Mouse (Mus musculus) spleen, postnatal 4 days (tissue): ENCODE data around the gene Sufu.

ENCODE experiments used
- DNase-seq, 2 experiments: peaks; one replicate each; pipeline ENCODE4 v3.0.0; 2022; ENCODE audit warnings: low spot score in 2 of 2

Sufu gene

GRCm38 (mm10) chr19:46394712-46395108, 2.0 kb upstream of the Sufu start:
- DNase-seq, result no peak

DNA sequence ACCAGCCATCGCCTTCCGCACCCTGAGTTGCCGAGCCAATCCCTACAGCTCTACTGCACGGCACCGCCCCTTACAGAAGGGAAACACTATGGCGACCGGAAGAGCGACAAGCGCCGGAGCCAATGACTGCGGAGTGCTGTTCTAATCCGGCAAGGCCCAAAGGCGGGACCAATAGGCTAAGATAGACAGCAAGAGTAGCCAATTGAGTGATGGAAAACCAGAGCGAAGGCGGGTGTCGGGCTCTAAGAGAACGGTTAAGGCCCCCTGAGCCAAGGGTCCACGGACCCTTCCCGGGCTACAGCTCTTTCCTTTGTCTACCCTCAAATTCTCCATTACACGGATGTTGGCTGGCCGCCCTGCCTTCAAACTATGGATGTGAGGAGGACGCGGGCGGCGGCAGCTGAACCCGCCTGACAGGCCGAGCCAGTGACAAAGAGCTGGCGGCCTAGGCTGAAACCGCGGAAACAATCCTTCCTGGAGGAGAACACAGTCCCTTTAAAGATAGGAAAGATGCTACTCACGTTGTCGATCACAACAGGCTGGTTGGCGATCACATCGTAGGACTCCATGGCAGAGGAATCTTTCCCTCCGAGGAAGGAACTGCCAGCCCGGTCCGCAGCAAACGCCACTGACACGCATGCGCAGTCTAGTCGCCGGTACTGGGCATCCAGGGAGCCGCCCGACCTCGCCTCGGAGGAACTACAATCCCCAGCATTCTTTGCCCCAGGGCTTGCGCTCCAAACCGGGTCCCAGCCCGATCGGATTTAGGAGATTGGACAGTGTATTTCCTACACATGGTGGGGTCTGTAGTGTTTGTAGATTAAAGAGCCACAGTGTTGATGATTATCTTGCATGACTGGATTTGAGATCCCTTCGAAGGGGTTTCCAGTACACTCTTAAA, 1.3 kb upstream of the Sufu start, which contains the start of gene Actr1a:
TSS of gene Actr1a (minus strand) at position 640 of the 901 bp plus-strand sequence.
- DNase-seq, result peak; percentile 97 to 99

DNA sequence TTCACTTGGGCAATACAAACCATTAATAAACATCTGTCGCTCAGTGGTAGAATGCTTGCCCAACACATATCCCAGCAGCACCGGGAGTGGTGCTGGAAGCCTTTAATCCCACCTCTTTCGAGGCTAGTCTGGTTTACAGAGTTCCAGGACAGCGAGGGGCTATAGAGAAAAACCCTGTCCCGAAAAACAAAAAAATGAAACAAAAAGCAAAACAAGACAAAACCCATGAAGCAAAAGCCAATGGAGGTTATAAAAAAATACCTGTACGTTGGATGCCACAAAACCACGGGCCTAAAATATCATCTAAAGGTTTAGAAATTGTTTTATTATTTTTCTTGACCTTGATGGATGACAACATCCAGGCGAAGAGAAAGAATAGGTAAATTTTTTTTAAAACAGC, 587 bp upstream of the Sufu start:
- no peak for DNase-seq

DNA sequence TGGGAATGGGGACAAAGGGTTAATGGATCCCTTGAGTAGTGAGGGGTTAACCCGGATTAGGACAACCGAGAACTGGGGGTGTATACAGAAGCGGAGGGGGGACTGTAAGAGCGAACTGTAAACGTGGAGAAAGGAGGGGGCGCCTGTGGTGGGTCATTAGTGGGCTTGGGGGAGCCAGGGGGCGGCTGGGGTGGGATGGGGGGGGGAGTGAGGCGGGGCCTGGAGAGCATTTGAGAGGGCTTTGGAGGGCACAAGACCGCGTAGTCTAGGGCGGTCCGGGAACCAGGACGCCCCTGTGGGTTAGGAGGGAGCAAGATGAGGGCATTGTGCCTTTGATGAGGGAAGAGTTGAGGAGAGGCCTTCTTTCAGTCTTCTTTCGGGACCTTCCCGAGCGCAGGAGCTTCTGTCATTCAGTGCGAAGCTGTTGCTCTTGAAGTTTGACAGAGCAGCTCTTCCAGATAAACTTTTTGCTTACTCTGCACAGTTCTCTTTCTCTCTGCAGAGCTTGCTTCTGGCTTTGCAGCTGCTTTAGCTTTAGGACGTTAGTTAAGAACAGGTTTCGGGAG, 823 bp downstream of the Sufu start:
- DNase-seq, result no peak

DNA sequence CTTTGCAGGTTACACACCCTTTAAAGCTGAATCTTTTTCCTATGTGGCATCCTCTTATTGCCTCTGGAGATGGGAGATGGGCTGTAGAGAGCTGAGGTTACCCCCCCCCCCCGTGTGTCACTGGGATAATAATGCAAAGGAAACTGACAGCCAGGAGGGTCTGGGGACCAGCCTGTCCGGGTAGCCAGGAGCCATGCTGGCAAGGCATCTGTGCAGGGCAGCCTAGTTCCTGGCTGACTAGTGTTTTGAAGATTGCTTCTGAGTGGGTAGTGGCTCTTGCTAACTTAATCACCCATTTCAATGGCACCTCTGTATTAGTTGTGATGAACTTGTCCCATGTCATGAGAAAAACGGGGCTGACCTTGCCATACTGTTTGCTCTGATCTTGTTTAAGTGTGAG, 1.7 kb downstream of the Sufu start:
- no peak for DNase-seq

DNA sequence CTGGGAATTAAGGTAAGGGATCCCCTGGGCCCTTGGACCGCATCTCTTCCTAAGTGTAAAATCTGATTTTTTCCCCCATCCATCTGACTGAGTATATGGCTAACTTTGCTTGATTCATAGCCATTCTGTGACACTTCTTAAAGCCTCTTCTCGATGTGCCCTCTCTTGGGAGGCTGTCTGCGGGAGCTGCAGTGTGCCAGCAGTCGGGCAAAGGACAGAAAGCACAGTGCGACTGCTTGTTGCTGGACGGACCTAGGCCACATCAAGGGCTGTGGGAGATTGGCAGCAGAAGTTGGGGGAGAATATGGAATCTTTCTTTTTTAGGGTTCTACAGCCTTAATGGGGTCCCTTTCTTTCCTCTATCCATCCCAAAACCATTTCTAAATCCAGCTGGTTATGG, 2.7 kb downstream of the Sufu start:
- no peak for DNase-seq

DNA sequence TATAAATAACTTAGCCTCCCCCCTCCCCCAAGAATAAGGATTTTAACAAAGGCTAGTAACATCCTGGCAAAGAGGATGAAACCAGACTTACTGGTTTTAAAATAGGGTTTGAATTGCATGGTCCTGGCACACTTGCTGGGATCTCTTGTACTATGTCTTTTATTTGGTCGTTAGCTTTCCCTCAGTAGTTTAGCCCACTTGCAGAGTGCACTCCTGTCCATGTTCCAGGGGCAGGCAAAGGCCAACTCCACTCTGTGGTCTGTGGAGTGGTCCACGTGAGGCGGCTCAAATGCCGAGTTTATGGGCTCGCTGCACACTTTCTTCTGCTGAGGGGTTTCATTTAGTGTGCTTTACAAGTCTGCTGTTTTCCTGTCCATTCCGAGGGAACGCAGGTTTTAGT, 3.2 kb downstream of the Sufu start:
- DNase-seq, result no peak

DNA sequence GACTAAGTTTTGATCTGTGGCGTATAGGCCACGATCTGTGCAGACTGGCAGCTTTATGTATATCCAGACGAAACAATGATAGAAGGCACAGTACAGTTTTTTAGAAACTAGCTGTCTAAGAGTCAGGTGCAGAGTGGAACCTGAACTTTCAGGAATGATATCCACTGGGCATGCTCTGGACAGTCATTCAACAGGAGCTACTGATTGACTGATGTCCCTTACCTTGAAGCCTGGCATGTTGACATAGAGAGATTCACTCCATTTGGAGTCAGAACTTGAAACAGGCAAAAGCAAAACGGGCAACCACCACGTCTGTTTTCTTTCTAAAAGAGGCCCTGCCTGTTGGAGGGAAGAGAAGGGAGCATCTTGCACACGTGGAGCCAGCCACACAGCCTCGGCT, 3.9 kb downstream of the Sufu start:
- no peak for DNase-seq

GRCm38 (mm10) chr19:46404030-46404429, 7.3 kb downstream of the Sufu start:
- DNase-seq, result no peak

GRCm38 (mm10) chr19:46406592-46407386, 10.1 kb downstream of the Sufu start:
- no peak for DNase-seq

DNA sequence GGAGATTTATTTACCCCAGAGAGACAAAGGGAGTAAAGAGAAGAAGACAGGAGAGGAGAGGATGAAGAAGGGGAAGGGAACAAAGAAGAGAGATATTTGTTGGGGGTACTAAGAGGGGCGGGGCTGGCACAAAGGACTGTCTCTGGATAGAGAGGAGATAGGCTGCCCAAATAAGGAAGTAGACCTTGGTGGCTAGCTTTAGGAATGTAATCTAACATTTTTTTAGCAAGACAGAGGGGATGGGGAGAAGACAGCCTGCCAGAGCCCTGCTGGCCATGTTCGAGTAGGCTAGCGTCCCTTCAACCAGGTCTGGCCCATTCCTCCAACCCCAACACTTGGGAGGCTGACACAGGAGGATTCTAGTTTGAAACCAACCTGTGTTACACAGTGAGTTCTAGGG, 12.8 kb downstream of the Sufu start:
- no peak for DNase-seq

GRCm38 (mm10) chr19:46412056-46412805, 15.5 kb downstream of the Sufu start:
- DNase-seq, result no peak

- DNase-seq, result no peak
These were observed 17.3 kb downstream of the Sufu start for GRCm38 (mm10) chr19:46413969-46414368.

DNA sequence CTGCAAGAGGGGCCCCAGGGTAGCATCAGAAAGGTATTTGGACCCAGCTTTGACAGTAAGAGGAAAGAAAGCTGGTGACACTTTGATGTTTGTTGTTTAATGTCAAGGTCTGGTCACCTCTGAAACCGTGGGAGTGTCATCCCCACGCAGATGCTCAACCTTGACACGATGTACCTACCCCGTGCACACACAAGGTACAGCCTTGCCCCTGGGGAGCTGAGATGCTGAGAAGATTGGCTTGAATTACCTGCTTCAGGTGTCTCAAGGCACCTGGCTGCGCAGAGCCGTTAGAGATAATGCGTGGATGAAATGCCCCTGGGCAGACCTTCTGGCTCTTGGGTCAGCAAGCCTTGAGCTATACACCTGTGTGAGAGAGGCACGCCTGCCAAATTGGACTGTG, 17.8 kb downstream of the Sufu start:
- no peak for DNase-seq

DNA sequence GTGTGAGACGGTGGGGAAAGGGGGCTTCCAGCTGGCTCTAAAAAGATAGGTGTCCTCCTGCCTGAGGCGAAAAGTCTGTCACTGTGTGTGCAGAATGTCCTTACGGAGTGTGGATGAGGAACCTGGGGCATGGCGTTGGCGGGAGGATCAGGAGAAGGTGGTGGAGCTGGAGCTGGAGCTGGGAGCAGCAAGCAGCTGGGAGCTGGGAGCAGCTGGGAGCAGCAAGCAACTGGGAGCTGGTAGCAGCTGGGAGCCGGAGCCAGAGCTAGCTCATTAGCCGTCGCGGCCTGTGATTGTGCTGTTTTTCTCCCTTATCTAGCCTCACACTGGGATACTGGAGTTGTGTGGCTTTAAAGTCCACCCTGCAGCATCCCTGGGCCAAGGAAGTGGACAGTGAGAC, 19.6 kb downstream of the Sufu start:
- no peak for DNase-seq

DNA sequence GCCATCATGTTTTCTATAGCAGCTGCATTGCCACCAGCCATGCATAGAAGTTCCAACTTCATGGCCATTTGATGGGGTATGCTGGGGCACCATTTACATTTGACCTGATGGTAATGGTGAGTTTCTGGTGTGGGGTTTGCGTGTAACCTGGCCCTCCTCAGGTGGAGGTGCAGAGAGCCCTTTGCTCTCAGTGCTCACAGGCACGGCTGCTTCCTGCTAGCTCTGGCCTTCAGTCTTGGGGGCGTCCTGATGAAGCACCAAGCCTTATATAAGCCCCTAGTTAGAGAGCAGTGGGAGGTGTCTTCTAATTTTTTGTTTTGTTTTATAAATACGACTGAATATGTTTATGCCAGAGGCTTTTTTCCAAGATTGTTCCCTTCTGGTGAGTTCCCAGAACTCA, 21.4 kb downstream of the Sufu start:
- DNase-seq, result no peak

- DNase-seq, result no peak
These were observed 23.7 kb downstream of the Sufu start for GRCm38 (mm10) chr19:46420410-46420809.

- DNase-seq, result no peak
These were observed 26.0 kb downstream of the Sufu start for GRCm38 (mm10) chr19:46422384-46423338.

DNA sequence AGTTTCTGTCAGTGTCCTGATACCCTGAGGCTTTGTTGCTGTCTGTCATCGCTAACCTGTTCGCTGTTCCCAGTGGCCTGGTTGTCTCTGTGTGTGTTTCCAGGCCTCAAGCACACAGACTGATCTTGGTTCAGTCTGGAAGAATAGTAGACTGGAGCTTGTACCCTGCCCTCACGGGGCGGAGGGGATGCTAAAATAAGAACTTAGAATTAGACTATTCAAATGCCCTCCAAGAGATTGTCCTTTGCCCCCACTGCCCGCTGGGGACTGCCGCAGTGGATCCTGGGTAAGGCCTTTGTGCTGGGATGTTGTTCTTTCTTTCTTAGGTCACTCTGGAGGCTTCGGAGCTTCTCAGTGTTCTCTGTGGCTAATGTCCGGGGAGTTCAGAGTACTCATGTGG, 28.6 kb downstream of the Sufu start:
- DNase-seq, result no peak

DNA sequence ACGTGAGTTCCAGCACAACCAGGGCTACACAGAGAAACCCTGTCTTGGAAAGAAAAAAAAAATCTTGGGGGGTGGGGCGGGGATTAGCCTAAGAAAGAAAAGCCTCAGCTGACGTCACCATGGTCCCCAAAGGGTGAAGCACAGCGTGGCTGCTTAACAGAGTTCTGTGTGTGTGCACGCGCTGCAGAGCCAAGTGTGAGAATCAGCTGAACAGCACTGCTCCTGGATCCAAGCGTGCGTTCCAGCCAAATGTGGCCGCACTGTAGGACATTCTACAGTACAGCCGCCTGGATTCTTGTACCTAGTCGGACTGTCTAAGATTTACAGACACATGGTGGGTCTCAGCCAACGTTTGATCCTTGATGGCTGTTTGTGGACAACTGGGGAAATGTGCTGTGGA, 29.8 kb downstream of the Sufu start:
- DNase-seq, result no peak

- DNase-seq, result no peak
These were observed 32.6 kb downstream of the Sufu start for GRCm38 (mm10) chr19:46429250-46429649.
